Mouse (Mus musculus): ENCODE results near the gene Wbp11.
"Not testable (repeated sequence)": the region's sequence is repeated elsewhere in the genome, so short reads cannot be mapped to it uniquely, and the experiment has no call there.

- TF ChIP-seq POLR2A (IDR thresholded peaks at IDR 0.05; ENCODE audit: low read depth, low read length); CTCF (conservative IDR thresholded peaks at IDR 0.05; ENCODE audit: insufficient read depth, insufficient read length, low read depth, low read length): not testable (repeated sequence)
Observed at GRCm38 (mm10) chr6:136797874-136798693, 29.9 kb downstream of the Wbp11 start.

Measured in kidney, adult 2 months (tissue).